Mouse (Mus musculus) hindbrain, embryonic 11.5 days (tissue): ENCODE results near the gene Lbx2. TPM values are rescaled to one million over a fixed set of nuclear protein-coding genes. Genes with fewer than 3 reads are reported as not detected.

ENCODE experiments used
- ATAC-seq: fragments of 200-750 bp; cut with Nextera tagmentation; 2 replicates; pipeline ENCODE4 v1.8.0; 2017; ENCODE audit warnings: mild to moderate bottlenecking, moderate TSS enrichment, moderate library complexity; ENCODE audit not compliant: low FRiP score
- DNase-seq: peaks from one replicate; pipeline ENCODE4 v3.0.0-alpha.2; 2015; ENCODE audit warnings: low spot score
- H3K27ac ChIP-seq: fragments of 300-500 bp; sonication (generic); 2 replicates; pipeline ENCODE4 v1.5.1; 2014; ENCODE audit warnings: mild to moderate bottlenecking, low read depth, low read length
- H3K27me3 ChIP-seq: fragments of 300-500 bp; sonication (generic); 2 replicates; pipeline ENCODE4 v1.6.1; 2014; ENCODE audit warnings: mild to moderate bottlenecking, low read length, moderate library complexity, mixed read lengths; ENCODE audit not compliant: control insufficient read depth, insufficient read depth
- H3K36me3 ChIP-seq: fragments of 300-500 bp; sonication (generic); 2 replicates; pipeline ENCODE4 v1.6.1; 2014; ENCODE audit warnings: mild to moderate bottlenecking, low read length, moderate library complexity, mixed read lengths; ENCODE audit not compliant: control insufficient read depth, insufficient read depth
- H3K4me1 ChIP-seq: fragments of 300-500 bp; sonication (generic); replicated peaks from 2 replicates; pipeline ENCODE4 v1.6.1; 2014; ENCODE audit warnings: low read length, mixed read lengths; ENCODE audit not compliant: control insufficient read depth, insufficient read depth
- H3K4me2 ChIP-seq: fragments of 300-500 bp; sonication (generic); replicated peaks from 2 replicates; pipeline ENCODE4 v1.6.1; 2014; ENCODE audit warnings: mild to moderate bottlenecking, low read depth, low read length
- H3K4me3 ChIP-seq: fragments of 300-500 bp; sonication (generic); 2 replicates; pipeline ENCODE4 v1.5.1; 2014; ENCODE audit warnings: low read depth, low read length
- H3K9ac ChIP-seq: fragments of 300-500 bp; sonication (generic); 2 replicates; pipeline ENCODE4 v1.6.1; 2014; ENCODE audit warnings: low read depth, low read length
- H3K9me3 ChIP-seq: fragments of 300-500 bp; sonication (generic); 2 replicates; pipeline ENCODE4 v1.6.1; 2016; ENCODE audit warnings: low read length; ENCODE audit not compliant: control insufficient read depth
- WGBS: fragments of 180-500 bp; shearing (Covaris S2); extraction: QIAGEN DNeasy Blood & Tissue Kit; methylation state at CpG from one replicate; pipeline ENCODE4 v1.1.7; 2014; 5-methylcytosine and 5-hydroxymethylcytosine counted together
- polyA plus RNA-seq: library from polyadenylated mRNA; unstranded; fragments of >200 nt; fragmentation: Nextera tagmentation; extraction: Ambion mirVana; gene quantifications from 2 replicates; pipeline ENCODE4 v1.2.1, GENCODE M21; 2014

The Lbx2 gene
- polyA plus RNA-seq, 1 experiment from 2014 or later = not detected

GRCm38 (mm10) chr6:83118825-83119733 lies 32.9 kb downstream of the Lbx2 start:
- no peak overlapping the region for H3K27ac ChIP-seq

GRCm38 (mm10) chr6:83119734-83120051 lies 33.5 kb downstream of the Lbx2 start:
- DNase-seq (no peak), ATAC-seq (no peak)
- 67% methylated on average over 7 of the region's 7 CpGs for WGBS
- no peaks in the 10 kb centered on the region for H3K27me3 ChIP-seq
- H3K4me3 ChIP-seq = peak overlapping the region; percentile 72
- peaks cover 17% of the 10 kb centered on the region; the same call in 1 of the 2 replicates for H3K4me1 ChIP-seq
- H3K27ac ChIP-seq = no peak overlapping the region
- no peaks in the 10 kb centered on the region for H3K9me3 ChIP-seq
- 0 out of 2 replicates have a peak, but pooled peaks cover 7% of the 10 kb centered on the region for H3K36me3 ChIP-seq
- peak overlapping the region; percentile 81 for H3K4me2 ChIP-seq
- H3K9ac ChIP-seq = peak overlapping the region; percentile 91; the same call in 1 of the 2 replicates

More at GRCm38 (mm10) chr6:83118825-83119733, 32.9 kb downstream of the Lbx2 start:
- Histone ChIP-seq H3K36me3 (0 out of 2 replicates have a peak, but pooled peaks cover 7% of the 10 kb centered on the region), H3K27me3 (no peaks in the 10 kb centered on the region), H3K4me3 (0 out of 2 replicates have a peak overlapping the region, but pooled peaks have one; percentile 2), H3K9me3 (no peaks in the 10 kb centered on the region), H3K4me1 (peaks cover 14% of the 10 kb centered on the region; the same call in 1 of the 2 replicates), H3K4me2 (no peak overlapping the region), H3K9ac (peak overlapping the region; percentile 91; the same call in 1 of the 2 replicates)
- DNase-seq = no peak
- no peak for ATAC-seq
- WGBS = 87% methylated on average over 14 of the region's 14 CpGs

GRCm38 (mm10) chr6:83120930-83121862 lies 35.0 kb downstream of the Lbx2 start, which contains the start of gene Wbp1:
Wbp1 (minus strand) TSS chr6:83121559.
- ATAC-seq (peak; percentile 94), DNase-seq (peak; percentile 93)
- Histone ChIP-seq H3K9ac (peak within 1 kb of the TSS; percentile 97), H3K27ac (peak within 1 kb of the TSS; percentile 99), H3K9me3 (no peaks in the 10 kb centered on the region), H3K4me1 (peaks cover 18% of the 10 kb centered on the region), H3K4me3 (peak within 1 kb of the TSS; percentile 80), H3K4me2 (peak within 1 kb of the TSS; percentile 94), H3K36me3 (0 out of 2 replicates have a peak, but pooled peaks cover 7% of the 10 kb centered on the region), H3K27me3 (no peaks in the 10 kb centered on the region)
- 1% methylated on average over 37 of the region's 38 CpGs for WGBS

GRCm38 (mm10) chr6:83121863-83122710 lies 35.9 kb downstream of the Lbx2 start:
- ATAC-seq = no peak

GRCm38 (mm10) chr6:83122961-83123360 lies 36.8 kb downstream of the Lbx2 start:
- Histone ChIP-seq H3K27me3 (no peaks in the 10 kb centered on the region), H3K4me3 (peak overlapping the region; percentile 80), H3K4me1 (peaks cover 18% of the 10 kb centered on the region), H3K9ac (peak overlapping the region; percentile 97; the same call in 1 of the 2 replicates), H3K27ac (peak overlapping the region; percentile 99; the same call in 1 of the 2 replicates), H3K4me2 (peak overlapping the region; percentile 94), H3K9me3 (no peaks in the 10 kb centered on the region), H3K36me3 (0 out of 2 replicates have a peak, but pooled peaks cover 7% of the 10 kb centered on the region)
- no peak for DNase-seq
- 72% methylated on average over 5 of the region's 5 CpGs for WGBS
- ATAC-seq = no peak

More at GRCm38 (mm10) chr6:83121863-83122710, 35.9 kb downstream of the Lbx2 start:
- peak overlapping the region; percentile 97 for H3K9ac ChIP-seq
- WGBS = 1% methylated on average over 40 of the region's 52 CpGs
- DNase-seq = no peak
- 0 out of 2 replicates have a peak, but pooled peaks cover 7% of the 10 kb centered on the region for H3K36me3 ChIP-seq
- peak overlapping the region; percentile 80 for H3K4me3 ChIP-seq
- no peaks in the 10 kb centered on the region for H3K27me3 ChIP-seq
- no peaks in the 10 kb centered on the region for H3K9me3 ChIP-seq
- H3K4me2 ChIP-seq = peak overlapping the region; percentile 94
- H3K4me1 ChIP-seq = peaks cover 18% of the 10 kb centered on the region
- peak overlapping the region; percentile 99 for H3K27ac ChIP-seq

GRCm38 (mm10) chr6:83124851-83125312 lies 38.7 kb downstream of the Lbx2 start:
- H3K27ac ChIP-seq = peak overlapping the region; percentile 54
- no peaks in the 10 kb centered on the region for H3K36me3 ChIP-seq
- H3K4me1 ChIP-seq = peaks cover 14% of the 10 kb centered on the region
- no peaks in the 10 kb centered on the region for H3K27me3 ChIP-seq
- DNase-seq (peak; percentile 92), ATAC-seq (peak; percentile 2; the same call in 1 of the 2 replicates)
- H3K9ac ChIP-seq = peak overlapping the region; percentile 73
- H3K4me2 ChIP-seq = peak overlapping the region; percentile 75
- WGBS = under 1% methylated on average over 30 of the region's 30 CpGs
- H3K9me3 ChIP-seq = no peaks in the 10 kb centered on the region
- H3K4me3 ChIP-seq = peak overlapping the region; percentile 77

GRCm38 (mm10) chr6:83125331-83125730 lies 39.2 kb downstream of the Lbx2 start, which contains the start of gene Ino80b:
Ino80b (minus strand) TSS chr6:83125431.
- Histone ChIP-seq H3K9me3 (no peaks in the 10 kb centered on the region), H3K9ac (peak within 1 kb of the TSS; percentile 73), H3K4me3 (peak within 1 kb of the TSS; percentile 77), H3K4me2 (peak within 1 kb of the TSS; percentile 75), H3K27me3 (no peaks in the 10 kb centered on the region), H3K27ac (peak within 1 kb of the TSS; percentile 54), H3K36me3 (no peaks in the 10 kb centered on the region), H3K4me1 (peaks cover 11% of the 10 kb centered on the region)
- WGBS = 31% methylated on average over 5 of the region's 5 CpGs
- ATAC-seq (no peak), DNase-seq (no peak)
